Mouse (Mus musculus) embryonic facial prominence, embryonic 15.5 days (tissue): Measurements from ENCODE around the gene Arhgap45. TPM values are rescaled to one million over a fixed set of nuclear protein-coding genes. Genes with fewer than 3 reads are reported as not detected.

Source experiments
- ATAC-seq: fragments of 200-750 bp; cut with Nextera tagmentation; 2 replicates; pipeline ENCODE4 v1.8.0; 2017; ENCODE audit warnings: low read depth, moderate TSS enrichment; ENCODE audit not compliant: insufficient number of reproducible peaks, low FRiP score, low TSS enrichment
- H3K27ac ChIP-seq: fragments of 300-500 bp; sonication (generic); replicated peaks from 2 replicates; pipeline ENCODE4 v1.5.1; 2015; ENCODE audit warnings: mild to moderate bottlenecking, inconsistent platforms
- H3K27me3 ChIP-seq: fragments of 300-500 bp; sonication (generic); 2 replicates; pipeline ENCODE4 v1.6.1; 2015; ENCODE audit warnings: inconsistent platforms
- H3K36me3 ChIP-seq: fragments of 300-500 bp; sonication (generic); 2 replicates; pipeline ENCODE4 v1.6.1; 2015; ENCODE audit warnings: mild to moderate bottlenecking, inconsistent platforms
- H3K4me1 ChIP-seq: fragments of 300-500 bp; sonication (generic); 2 replicates; pipeline ENCODE4 v1.6.1; 2015; ENCODE audit warnings: inconsistent platforms
- H3K4me2 ChIP-seq: fragments of 300-500 bp; sonication (generic); replicated peaks from 2 replicates; pipeline ENCODE4 v1.6.1; 2015; ENCODE audit warnings: mild to moderate bottlenecking, inconsistent platforms
- H3K4me3 ChIP-seq: fragments of 300-500 bp; sonication (generic); replicated peaks from 2 replicates; pipeline ENCODE4 v1.5.1; 2015; ENCODE audit warnings: mild to moderate bottlenecking, inconsistent platforms
- H3K9ac ChIP-seq: fragments of 300-500 bp; sonication (generic); 2 replicates; pipeline ENCODE4 v1.6.1; 2015; ENCODE audit warnings: inconsistent platforms
- H3K9me3 ChIP-seq: fragments of 300-500 bp; sonication (generic); replicated peaks from 2 replicates; pipeline ENCODE4 v1.6.1; 2016; ENCODE audit warnings: inconsistent platforms
- WGBS: fragments of 180-500 bp; shearing (Covaris S2); methylation state at CpG from one replicate; pipeline ENCODE4 v1.1.7; 2015; 5-methylcytosine and 5-hydroxymethylcytosine counted together
- polyA plus RNA-seq: library from polyadenylated mRNA; unstranded; fragments of >200 nt; fragmentation: Nextera tagmentation; extraction: Ambion mirVana; gene quantifications from 2 replicates; pipeline ENCODE4 v1.2.1, GENCODE M21; 2015

Arhgap45 gene
- polyA plus RNA-seq, 1 experiment from 2014 or later: 6.2 TPM

- H3K27ac ChIP-seq: peak overlapping the region; percentile 73
- peaks cover 31% of the 10 kb centered on the region for H3K4me1 ChIP-seq
- H3K4me2 ChIP-seq: peak overlapping the region; percentile 88
- H3K9me3 ChIP-seq: no peaks in the 10 kb centered on the region
- under 1% methylated on average over 35 of the region's 35 CpGs for WGBS
- H3K9ac ChIP-seq: 0 out of 2 replicates have a peak overlapping the region, but pooled peaks have one; percentile 19
- H3K27me3 ChIP-seq: no peaks in the 10 kb centered on the region
- H3K4me3 ChIP-seq: peak overlapping the region; percentile 54
- ATAC-seq: peak; percentile 44
- peaks cover 37% of the 10 kb centered on the region for H3K36me3 ChIP-seq
These were observed 19.3 kb upstream of the Arhgap45 start for GRCm38 (mm10) chr10:79997034-79997760.

GRCm38 (mm10) chr10:79997819-79998218 lies 18.6 kb upstream of the Arhgap45 start:
- H3K4me1 ChIP-seq: peaks cover 35% of the 10 kb centered on the region
- H3K9ac ChIP-seq: no peak overlapping the region
- no peaks in the 10 kb centered on the region for H3K9me3 ChIP-seq
- peak overlapping the region; percentile 88 for H3K4me2 ChIP-seq
- no peak for ATAC-seq
- peak overlapping the region; percentile 54 for H3K4me3 ChIP-seq
- no peaks in the 10 kb centered on the region for H3K27me3 ChIP-seq
- 12% methylated on average over 15 of the region's 15 CpGs for WGBS
- H3K36me3 ChIP-seq: peaks cover 31% of the 10 kb centered on the region
- H3K27ac ChIP-seq: no peak overlapping the region

GRCm38 (mm10) chr10:80001945-80002344 lies 14.5 kb upstream of the Arhgap45 start:
- no peaks in the 10 kb centered on the region for H3K9me3 ChIP-seq
- WGBS: 75% methylated on average over 9 of the region's 9 CpGs
- H3K27me3 ChIP-seq: no peaks in the 10 kb centered on the region
- H3K4me2 ChIP-seq: no peak overlapping the region
- ATAC-seq: no peak
- peak overlapping the region; percentile 44; the same call in 1 of the 2 replicates for H3K27ac ChIP-seq
- no peak overlapping the region for H3K9ac ChIP-seq
- no peaks in the 10 kb centered on the region for H3K36me3 ChIP-seq
- H3K4me1 ChIP-seq: peaks cover 38% of the 10 kb centered on the region
- H3K4me3 ChIP-seq: no peak overlapping the region

GRCm38 (mm10) chr10:80002829-80003228 lies 13.6 kb upstream of the Arhgap45 start:
- ATAC-seq: no peak
- Histone ChIP-seq H3K4me1 (peaks cover 29% of the 10 kb centered on the region), H3K9me3 (no peaks in the 10 kb centered on the region), H3K27ac (0 out of 2 replicates have a peak overlapping the region, but pooled peaks have one; percentile 5), H3K9ac (no peak overlapping the region), H3K4me3 (no peak overlapping the region), H3K27me3 (no peaks in the 10 kb centered on the region), H3K4me2 (no peak overlapping the region), H3K36me3 (no peaks in the 10 kb centered on the region)
- WGBS: 27% methylated on average over 21 of the region's 21 CpGs

GRCm38 (mm10) chr10:80003374-80004232 lies 12.8 kb upstream of the Arhgap45 start:
- ATAC-seq: no peak
- H3K9ac ChIP-seq: no peak overlapping the region
- H3K4me2 ChIP-seq: no peak overlapping the region
- H3K4me1 ChIP-seq: peaks cover 23% of the 10 kb centered on the region
- no peak overlapping the region for H3K4me3 ChIP-seq
- H3K36me3 ChIP-seq: no peaks in the 10 kb centered on the region
- H3K9me3 ChIP-seq: no peaks in the 10 kb centered on the region
- H3K27ac ChIP-seq: peak overlapping the region; percentile 63
- WGBS: 52% methylated on average over 9 of the region's 9 CpGs
- no peaks in the 10 kb centered on the region for H3K27me3 ChIP-seq

GRCm38 (mm10) chr10:80004233-80004705 lies 12.2 kb upstream of the Arhgap45 start:
- Histone ChIP-seq H3K4me1 (peaks cover 23% of the 10 kb centered on the region), H3K4me2 (no peak overlapping the region)

GRCm38 (mm10) chr10:80011740-80012139 lies 4.7 kb upstream of the Arhgap45 start:
- Histone ChIP-seq H3K27ac (no peak overlapping the region), H3K4me3 (no peak overlapping the region), H3K4me2 (no peak overlapping the region), H3K36me3 (peaks cover 28% of the 10 kb centered on the region), H3K9ac (no peak overlapping the region), H3K4me1 (peaks cover 5% of the 10 kb centered on the region; the same call in 1 of the 2 replicates), H3K27me3 (peaks cover 40% of the 10 kb centered on the region), H3K9me3 (peaks cover 9% of the 10 kb centered on the region)
- WGBS: 84% methylated on average over 6 of the region's 6 CpGs
- ATAC-seq: no peak

More at GRCm38 (mm10) chr10:80004233-80004705, 12.2 kb upstream of the Arhgap45 start:
- H3K9me3 ChIP-seq: no peaks in the 10 kb centered on the region
- ATAC-seq: no peak
- no peak overlapping the region for H3K9ac ChIP-seq
- H3K27me3 ChIP-seq: no peaks in the 10 kb centered on the region
- no peak overlapping the region for H3K4me3 ChIP-seq
- no peak overlapping the region for H3K27ac ChIP-seq
- 83% methylated on average over 8 of the region's 8 CpGs for whole genome bisulfite sequencing
- 0 out of 2 replicates have a peak, but pooled peaks cover 3% of the 10 kb centered on the region for H3K36me3 ChIP-seq

GRCm38 (mm10) chr10:80013609-80014008 lies 2.8 kb upstream of the Arhgap45 start:
- peaks cover 7% of the 10 kb centered on the region for H3K4me1 ChIP-seq
- no peak overlapping the region for H3K4me2 ChIP-seq
- no peak overlapping the region for H3K4me3 ChIP-seq
- H3K9ac ChIP-seq: no peak overlapping the region
- no peak for ATAC-seq
- peaks cover 40% of the 10 kb centered on the region for H3K27me3 ChIP-seq
- no peak overlapping the region for H3K27ac ChIP-seq
- peaks cover 28% of the 10 kb centered on the region for H3K36me3 ChIP-seq
- H3K9me3 ChIP-seq: peaks cover 9% of the 10 kb centered on the region
- WGBS: 27% methylated on average over 25 of the region's 25 CpGs

GRCm38 (mm10) chr10:80014484-80015290 lies 1.8 kb upstream of the Arhgap45 start:
- no peak overlapping the region for H3K4me2 ChIP-seq

GRCm38 (mm10) chr10:80015583-80015982 lies 870 bp upstream of the Arhgap45 start:
- 72% methylated on average over 10 of the region's 10 CpGs for WGBS
- Histone ChIP-seq H3K27ac (no peak overlapping the region), H3K9ac (no peak overlapping the region), H3K36me3 (peaks cover 13% of the 10 kb centered on the region), H3K9me3 (peaks cover 7% of the 10 kb centered on the region), H3K4me3 (no peak overlapping the region), H3K27me3 (peaks cover 45% of the 10 kb centered on the region), H3K4me2 (no peak overlapping the region), H3K4me1 (peaks cover 26% of the 10 kb centered on the region)
- ATAC-seq: no peak

More at GRCm38 (mm10) chr10:80014484-80015290, 1.8 kb upstream of the Arhgap45 start:
- Histone ChIP-seq H3K36me3 (peaks cover 21% of the 10 kb centered on the region), H3K4me1 (peaks cover 18% of the 10 kb centered on the region), H3K4me3 (no peak overlapping the region), H3K9ac (no peak overlapping the region), H3K27ac (no peak overlapping the region), H3K27me3 (peaks cover 44% of the 10 kb centered on the region), H3K9me3 (peaks cover 9% of the 10 kb centered on the region)
- WGBS: 15% methylated on average over 28 of the region's 28 CpGs
- ATAC-seq: 0 out of 2 replicates have a peak, but pooled peaks have one; percentile 9
